Mouse (Mus musculus) ZHBTc4 (cell line): Measurements from ENCODE around the gene Ampd3.

Source experiments
- DNase-seq: peaks from one replicate; pipeline ENCODE4 v3.0.0-alpha.2; 2011; ENCODE audit warnings: low read depth, low spot score

Gene Ampd3

GRCm38 (mm10) chr7:110834522-110834921 lies 66.5 kb downstream of the Ampd3 start:
- no peak for DNase-seq

- DNase-seq = no peak
Measured at GRCm38 (mm10) chr7:110840332-110840731, 72.3 kb downstream of the Ampd3 start.

GRCm38 (mm10) chr7:110843916-110844874 lies 76.2 kb downstream of the Ampd3 start, which contains the start of gene Rnf141:
Rnf141 (minus strand) TSS chr7:110844457.
- DNase-seq = peak; percentile 97

GRCm38 (mm10) chr7:110847321-110847720 lies 79.3 kb downstream of the Ampd3 start:
- DNase-seq = no peak

GRCm38 (mm10) chr7:110848371-110848770 lies 80.4 kb downstream of the Ampd3 start:
- DNase-seq = no peak

GRCm38 (mm10) chr7:110851541-110852203 lies 83.7 kb downstream of the Ampd3 start:
- DNase-seq = no peak

- DNase-seq = no peak
Measured at GRCm38 (mm10) chr7:110853611-110854010, 85.6 kb downstream of the Ampd3 start.

GRCm38 (mm10) chr7:110854519-110854918 lies 86.5 kb downstream of the Ampd3 start:
- no peak for DNase-seq

GRCm38 (mm10) chr7:110854927-110855546 lies 87.0 kb downstream of the Ampd3 start:
- no peak for DNase-seq

- no peak for DNase-seq
Measured at GRCm38 (mm10) chr7:110855604-110856003, 87.6 kb downstream of the Ampd3 start.

GRCm38 (mm10) chr7:110860129-110860528 lies 92.1 kb downstream of the Ampd3 start:
- DNase-seq = no peak
